ENCODE assay signal across 25 mouse cellular contexts in genomic region chr12:46021546-46021910, GRCm38 (mm10).
DNase-seq lines count a peak whose midpoint lies in the region; ATAC-seq and TF ChIP-seq lines count a peak whose summit lies in the region.
"Had no signal": no experiment of that assay in that cellular context is flagged by ENCODE, and none has a peak within 500 bp of the region (broad histone marks: within the 10 kb centered on the region; RNA-seq: fewer than 3 reads in every experiment).

No protein-coding gene starts in this region.

- 0 out of 2 replicates have a peak, but pooled peaks have one; percentile 26 for ATAC-seq in forebrain, embryonic 14.5 days
- no peak for ATAC-seq in forebrain, embryonic 11.5 days (replicated peaks; ENCODE audit: low FRiP score)
- ATAC-seq in midbrain, embryonic 13.5 days: 0 out of 2 replicates have a peak, but pooled peaks have one; percentile 24
- no peak for ATAC-seq in midbrain, postnatal 0 days (ENCODE audit: low FRiP score)
- ATAC-seq in hindbrain, embryonic 13.5 days (ENCODE audit: low FRiP score): peak; percentile 45; the same call in 1 of the 2 replicates
- peak; percentile 63 for ATAC-seq in neural tube, embryonic 12.5 days (ENCODE audit: low FRiP score, low read depth)
- ATAC-seq: intestine, embryonic 16.5 days; Patski had no signal

- H3K9me3 ChIP-seq in forebrain, embryonic 14.5 days (replicated peaks; ENCODE audit: control insufficient read depth, low read length): no peaks in the 10 kb centered on the region
- H3K9me3 ChIP-seq in forebrain, embryonic 11.5 days (ENCODE audit: control insufficient read depth, low read length): no peaks in the 10 kb centered on the region
- no peaks in the 10 kb centered on the region for H3K9me3 ChIP-seq in midbrain, embryonic 13.5 days
- H3K9me3 ChIP-seq in midbrain, postnatal 0 days (ENCODE audit: low read length): no peaks in the 10 kb centered on the region
- no peaks in the 10 kb centered on the region for H3K9me3 ChIP-seq in hindbrain, embryonic 13.5 days
- H3K9me3 ChIP-seq in neural tube, embryonic 12.5 days: no peaks in the 10 kb centered on the region
- H3K9me3 ChIP-seq: embryonic facial prominence, embryonic 13.5 days had no signal

- no peak overlapping the region for H3K4me3 ChIP-seq in forebrain, embryonic 14.5 days (ENCODE audit: low read depth, low read length)
- H3K4me3 ChIP-seq in forebrain, embryonic 11.5 days (ENCODE audit: low read depth, low read length): no peak overlapping the region
- H3K4me3 ChIP-seq in midbrain, embryonic 13.5 days (replicated peaks): no peak overlapping the region
- H3K4me3 ChIP-seq in midbrain, postnatal 0 days (ENCODE audit: low read depth, low read length): no peak overlapping the region
- no peak overlapping the region for H3K4me3 ChIP-seq in hindbrain, embryonic 13.5 days
- no peak overlapping the region for H3K4me3 ChIP-seq in neural tube, embryonic 12.5 days
- H3K4me3 ChIP-seq: embryonic facial prominence, embryonic 13.5 days; myocyte had no signal

- no peak overlapping the region for H3K9ac ChIP-seq in forebrain, embryonic 14.5 days (ENCODE audit: low read length)
- H3K9ac ChIP-seq in forebrain, embryonic 11.5 days (ENCODE audit: low read length): no peak overlapping the region
- H3K9ac ChIP-seq in midbrain, embryonic 13.5 days (replicated peaks): no peak overlapping the region
- H3K9ac ChIP-seq in midbrain, postnatal 0 days (replicated peaks; ENCODE audit: low read length, poor library complexity, severe bottlenecking): no peak overlapping the region
- no peak overlapping the region for H3K9ac ChIP-seq in hindbrain, embryonic 13.5 days
- no peak overlapping the region for H3K9ac ChIP-seq in neural tube, embryonic 12.5 days
- H3K9ac ChIP-seq: embryonic facial prominence, embryonic 13.5 days; liver, embryonic 14.5 days; lung, embryonic 14.5 days had no signal

- H3K4me2 ChIP-seq in forebrain, embryonic 14.5 days (ENCODE audit: low read length): no peak overlapping the region
- H3K4me2 ChIP-seq in forebrain, embryonic 11.5 days (ENCODE audit: low read depth, low read length, severe bottlenecking): no peak overlapping the region
- no peak overlapping the region for H3K4me2 ChIP-seq in midbrain, embryonic 13.5 days (replicated peaks)
- H3K4me2 ChIP-seq in midbrain, postnatal 0 days (ENCODE audit: low read depth, low read length, poor library complexity, severe bottlenecking): no peak overlapping the region
- H3K4me2 ChIP-seq in hindbrain, embryonic 13.5 days: no peak overlapping the region
- H3K4me2 ChIP-seq in neural tube, embryonic 12.5 days (replicated peaks): no peak overlapping the region
- H3K4me2 ChIP-seq: embryonic facial prominence, embryonic 13.5 days; lung, embryonic 14.5 days had no signal

- H3K27me3 ChIP-seq in forebrain, embryonic 14.5 days (replicated peaks; ENCODE audit: control insufficient read depth, insufficient read depth, low read length): no peaks in the 10 kb centered on the region
- H3K27me3 ChIP-seq in forebrain, embryonic 11.5 days (ENCODE audit: control insufficient read depth, insufficient read depth, low read length): no peaks in the 10 kb centered on the region
- no peaks in the 10 kb centered on the region for H3K27me3 ChIP-seq in midbrain, embryonic 13.5 days
- no peaks in the 10 kb centered on the region for H3K27me3 ChIP-seq in midbrain, postnatal 0 days (ENCODE audit: insufficient read depth, low read length)
- H3K27me3 ChIP-seq in hindbrain, embryonic 13.5 days: no peaks in the 10 kb centered on the region
- no peaks in the 10 kb centered on the region for H3K27me3 ChIP-seq in neural tube, embryonic 12.5 days (replicated peaks)
- H3K27me3 ChIP-seq: embryonic facial prominence, embryonic 13.5 days; Patski had no signal

- no peak for TF ChIP-seq CTCF in midbrain, postnatal 0 days (IDR thresholded peaks at IDR 0.05)

- WGBS in forebrain, embryonic 14.5 days: 54% methylated on average over 4 of the region's 4 CpGs
- WGBS in forebrain, embryonic 11.5 days: 73% methylated on average over 4 of the region's 4 CpGs
- WGBS in midbrain, embryonic 13.5 days: 58% methylated on average over 4 of the region's 4 CpGs
- 51% methylated on average over 4 of the region's 4 CpGs for WGBS in midbrain, postnatal 0 days
- 46% methylated on average over 4 of the region's 4 CpGs for WGBS in hindbrain, embryonic 13.5 days
- 56% methylated on average over 4 of the region's 4 CpGs for WGBS in neural tube, embryonic 12.5 days

- no peak overlapping the region for H3K27ac ChIP-seq in forebrain, embryonic 14.5 days (ENCODE audit: low read depth, low read length)
- H3K27ac ChIP-seq in forebrain, embryonic 11.5 days (ENCODE audit: low read depth, low read length): no peak overlapping the region
- H3K27ac ChIP-seq in midbrain, embryonic 13.5 days: peak overlapping the region; percentile 48; the same call in 1 of the 2 replicates
- H3K27ac ChIP-seq in midbrain, postnatal 0 days (ENCODE audit: low read depth, low read length): no peak overlapping the region
- H3K27ac ChIP-seq in hindbrain, embryonic 13.5 days: peak overlapping the region; percentile 82
- no peak overlapping the region; the same call in 1 of the 2 replicates for H3K27ac ChIP-seq in neural tube, embryonic 12.5 days
- H3K27ac ChIP-seq: embryonic facial prominence, embryonic 13.5 days; kidney, postnatal 0 days; liver, embryonic 14.5 days had no signal

- no peaks in the 10 kb centered on the region for H3K4me1 ChIP-seq in forebrain, embryonic 14.5 days (ENCODE audit: control insufficient read depth, insufficient read depth, low read length)
- no peaks in the 10 kb centered on the region for H3K4me1 ChIP-seq in forebrain, embryonic 11.5 days (replicated peaks; ENCODE audit: control insufficient read depth, insufficient read depth, low read length)
- H3K4me1 ChIP-seq in midbrain, embryonic 13.5 days (replicated peaks): 0 out of 2 replicates have a peak, but pooled peaks cover 2% of the 10 kb centered on the region
- H3K4me1 ChIP-seq in midbrain, postnatal 0 days (ENCODE audit: insufficient read depth, low read length): no peaks in the 10 kb centered on the region
- H3K4me1 ChIP-seq in hindbrain, embryonic 13.5 days (replicated peaks): peaks cover 4% of the 10 kb centered on the region; the same call in 1 of the 2 replicates
- no peaks in the 10 kb centered on the region for H3K4me1 ChIP-seq in neural tube, embryonic 12.5 days
- H3K4me1 ChIP-seq: embryonic facial prominence, embryonic 13.5 days had no signal

- no peaks in the 10 kb centered on the region for H3K36me3 ChIP-seq in forebrain, embryonic 14.5 days (ENCODE audit: control insufficient read depth, insufficient read depth, low read length)
- H3K36me3 ChIP-seq in forebrain, embryonic 11.5 days (ENCODE audit: control insufficient read depth, insufficient read depth, low read length): no peaks in the 10 kb centered on the region
- no peaks in the 10 kb centered on the region for H3K36me3 ChIP-seq in midbrain, embryonic 13.5 days
- H3K36me3 ChIP-seq in midbrain, postnatal 0 days (ENCODE audit: insufficient read depth, low read length): no peaks in the 10 kb centered on the region
- no peaks in the 10 kb centered on the region for H3K36me3 ChIP-seq in hindbrain, embryonic 13.5 days
- H3K36me3 ChIP-seq in neural tube, embryonic 12.5 days: no peaks in the 10 kb centered on the region
- H3K36me3 ChIP-seq: embryonic facial prominence, embryonic 13.5 days had no signal

- DNase-seq in forebrain, embryonic 14.5 days (ENCODE audit: low spot score): peak; percentile 4
- no peak for DNase-seq in forebrain, embryonic 11.5 days (ENCODE audit: low spot score)
- no peak for DNase-seq in midbrain, postnatal 0 days (ENCODE audit: low spot score)
- DNase-seq in ovary, postnatal 10 days (ENCODE audit: low spot score): no peak
- no peak for DNase-seq in layer of hippocampus, postnatal 10 days (ENCODE audit: low spot score in 2 of 2)
- DNase-seq: adrenal gland, postnatal 14 days; cerebellum, adult 11-12 months; cerebellum, adult 9-11 months; gastrocnemius, postnatal 14 days; heart, postnatal 14 days; kidney, adult 8-10 months; kidney, postnatal 4 days; liver; lung, embryonic 14.5 days; lung, postnatal 14 days; thymus, postnatal 4 days had no signal

Comparison
In these comparisons a context has a peak if more than half of its experiments do, and no peak if none do; other contexts are left out.
1. ATAC-seq: peak in forebrain, embryonic 14.5 days (single experiment), midbrain, embryonic 13.5 days (single experiment), hindbrain, embryonic 13.5 days (single experiment) and neural tube, embryonic 12.5 days (single experiment); none in forebrain, embryonic 11.5 days (single experiment) and midbrain, postnatal 0 days (single experiment).
2. H3K27ac ChIP-seq: peak in midbrain, embryonic 13.5 days (single experiment) and hindbrain, embryonic 13.5 days (single experiment); none in forebrain, embryonic 14.5 days (single experiment), forebrain, embryonic 11.5 days (single experiment), midbrain, postnatal 0 days (single experiment) and neural tube, embryonic 12.5 days (single experiment).